Mouse (Mus musculus) c-Kit-positive CD71-negative TER-119-negative erythroid progenitor cells, embryonic 14.5 days (primary cell): Measurements from ENCODE around the gene Mme.

ENCODE experiments used
- DNase-seq: peaks from one replicate; pipeline ENCODE4 v3.0.0-alpha.2; 2013; ENCODE audit warnings: low read depth

The Mme gene

GRCm38 (mm10) chr3:63351680-63352260 lies 110.4 kb downstream of the Mme start:
- no peak for DNase-seq

GRCm38 (mm10) chr3:63359512-63359911 lies 118.2 kb downstream of the Mme start:
- DNase-seq = no peak

- no peak for DNase-seq
Measured at GRCm38 (mm10) chr3:63384989-63385388, 143.7 kb downstream of the Mme start.

- DNase-seq = no peak
Measured at GRCm38 (mm10) chr3:63390774-63391173, 149.4 kb downstream of the Mme start.

GRCm38 (mm10) chr3:63391348-63391747 lies 150.0 kb downstream of the Mme start:
- DNase-seq = no peak

GRCm38 (mm10) chr3:63394424-63394941 lies 153.1 kb downstream of the Mme start:
- no peak for DNase-seq

- DNase-seq = no peak
Measured at GRCm38 (mm10) chr3:63398171-63398570, 156.8 kb downstream of the Mme start.

- no peak for DNase-seq
Measured at GRCm38 (mm10) chr3:63406438-63406837, 165.1 kb downstream of the Mme start.

- DNase-seq = no peak
Measured at GRCm38 (mm10) chr3:63411006-63411405, 169.7 kb downstream of the Mme start.

- no peak for DNase-seq
Measured at GRCm38 (mm10) chr3:63412220-63412937, 171.0 kb downstream of the Mme start.

GRCm38 (mm10) chr3:63413046-63413911 lies 171.9 kb downstream of the Mme start:
- no peak for DNase-seq

GRCm38 (mm10) chr3:63417284-63417683 lies 175.9 kb downstream of the Mme start:
- no peak for DNase-seq

GRCm38 (mm10) chr3:63417758-63418157 lies 176.4 kb downstream of the Mme start:
- DNase-seq = no peak

GRCm38 (mm10) chr3:63423552-63423951 lies 182.2 kb downstream of the Mme start:
- DNase-seq = no peak
